11 mouse cellular contexts compared by ENCODE assay signal in genomic region chr11:114642926-114643325, GRCm38 (mm10).
"Had no signal": no experiment of that assay in that cellular context is flagged by ENCODE, and none has a peak within 500 bp of the region (broad histone marks: within the 10 kb centered on the region; RNA-seq: fewer than 3 reads in every experiment).

No protein-coding gene starts in this region.

- DNase-seq: right cerebral cortex, adult 18-20 months; right cerebral cortex, postnatal 14 days; right cerebral cortex, postnatal 25 days; right cerebral cortex, postnatal 4 days; spleen, adult 18-20 months; thymus, adult 18-20 months; thymus, adult 2 months; thymus, postnatal 14 days; thymus, postnatal 25 days; thymus, postnatal 36 days; thymus, postnatal 4 days had no signal
